Mouse (Mus musculus): Measurements from ENCODE around the gene Mark4. TPM values are rescaled to one million over a fixed set of nuclear protein-coding genes. Genes with fewer than 3 reads are reported as not detected.

Mark4 gene
- polyA plus RNA-seq, 1 experiment from 2014 or later = 5.2 TPM

DNA sequence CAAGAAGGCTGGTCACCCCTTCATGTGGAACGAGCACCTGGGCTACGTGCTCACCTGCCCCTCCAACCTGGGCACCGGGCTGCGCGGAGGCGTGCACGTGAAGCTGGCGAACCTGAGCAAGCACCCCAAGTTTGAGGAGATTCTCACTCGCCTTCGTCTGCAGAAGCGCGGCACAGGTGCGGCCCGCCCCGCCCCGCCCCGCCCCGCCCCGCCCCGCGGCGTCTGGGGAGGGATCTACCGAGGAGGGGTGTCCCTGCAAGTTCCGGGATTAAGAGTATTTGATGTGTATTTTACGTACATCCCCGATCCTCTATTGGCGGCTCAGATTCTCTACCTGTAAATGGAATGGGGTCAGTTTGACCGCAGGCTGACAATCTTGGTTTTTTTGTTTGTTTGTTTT lies 38.5 kb downstream of the Mark4 start:
- H3K9me3 ChIP-seq (ENCODE audit: control insufficient read depth, low read length) = no peaks in the 10 kb centered on the region
- H3K4me2 ChIP-seq (ENCODE audit: low read depth, low read length) = peak overlapping the region; percentile 24
- peaks cover 12% of the 10 kb centered on the region for H3K27me3 ChIP-seq (ENCODE audit: control insufficient read depth, insufficient read depth, low read depth, low read length)
- no peak for ATAC-seq (ENCODE audit: low read depth)
- H3K36me3 ChIP-seq (ENCODE audit: control insufficient read depth, insufficient read depth, low read length) = 0 out of 2 replicates have a peak, but pooled peaks cover 3% of the 10 kb centered on the region
- WGBS = 7% methylated on average over 28 of the region's 28 CpGs
- no peak overlapping the region; the same call in 1 of the 2 replicates for H3K4me3 ChIP-seq (ENCODE audit: low read length)
- no peak overlapping the region for H3K9ac ChIP-seq (ENCODE audit: low read length)
- no peaks in the 10 kb centered on the region; the same call in 1 of the 2 replicates for H3K4me1 ChIP-seq (replicated peaks; ENCODE audit: control insufficient read depth, insufficient read depth, low read length)
- H3K27ac ChIP-seq (ENCODE audit: low read length) = no peak overlapping the region

DNA sequence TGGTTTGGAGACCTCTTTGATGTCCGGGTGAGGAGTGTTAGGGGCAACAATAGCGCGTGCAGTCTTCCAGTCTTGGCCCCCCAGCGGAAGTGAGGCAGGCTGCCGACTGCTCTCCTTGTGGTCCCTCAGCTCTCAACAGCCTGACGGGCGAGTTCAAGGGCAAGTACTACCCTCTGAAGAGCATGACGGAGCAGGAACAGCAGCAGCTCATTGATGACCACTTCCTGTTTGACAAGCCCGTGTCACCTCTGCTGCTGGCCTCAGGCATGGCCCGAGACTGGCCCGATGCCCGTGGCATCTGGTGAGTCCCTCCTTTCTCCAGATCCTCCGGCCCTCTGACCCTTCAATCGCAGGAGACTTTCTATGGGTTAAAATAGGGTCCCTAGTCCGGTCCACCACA lies 42.0 kb downstream of the Mark4 start:
- no peaks in the 10 kb centered on the region; the same call in 1 of the 2 replicates for H3K4me1 ChIP-seq (replicated peaks; ENCODE audit: control insufficient read depth, insufficient read depth, low read length)
- no peak overlapping the region for H3K27ac ChIP-seq (ENCODE audit: low read length)
- H3K4me3 ChIP-seq (ENCODE audit: low read length) = no peak overlapping the region
- H3K27me3 ChIP-seq (ENCODE audit: control insufficient read depth, insufficient read depth, low read depth, low read length) = peaks cover 12% of the 10 kb centered on the region
- H3K9me3 ChIP-seq (ENCODE audit: control insufficient read depth, low read length) = 0 out of 2 replicates have a peak, but pooled peaks cover 3% of the 10 kb centered on the region
- H3K4me2 ChIP-seq (ENCODE audit: low read depth, low read length) = no peak overlapping the region
- H3K9ac ChIP-seq (ENCODE audit: low read length) = no peak overlapping the region
- ATAC-seq (ENCODE audit: low read depth) = no peak
- H3K36me3 ChIP-seq (ENCODE audit: control insufficient read depth, insufficient read depth, low read length) = no peaks in the 10 kb centered on the region
- WGBS = 38% methylated on average over 15 of the region's 15 CpGs

DNA sequence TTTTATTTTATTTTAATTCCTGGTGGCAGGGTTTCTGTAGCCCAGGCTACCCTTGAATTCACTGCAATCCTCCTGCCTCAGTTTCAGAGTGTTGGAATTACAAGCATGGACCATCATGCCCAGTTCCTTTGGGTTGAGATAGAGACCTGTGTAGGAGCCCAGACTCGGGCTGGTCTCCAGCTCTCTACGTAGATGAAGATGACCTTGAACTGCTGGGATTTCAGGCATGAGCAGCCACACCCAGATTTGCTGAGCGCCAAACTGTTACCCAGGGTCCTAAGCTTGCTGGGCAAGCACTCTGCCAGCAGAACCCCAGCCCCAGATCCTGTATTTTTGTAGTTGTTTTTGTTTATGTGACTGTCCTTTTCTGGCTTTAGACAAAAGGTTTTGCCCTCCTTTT lies 45.1 kb downstream of the Mark4 start:
- ATAC-seq (ENCODE audit: low read depth) = no peak
- Histone ChIP-seq H3K9ac (ENCODE audit: low read length) (no peak overlapping the region), H3K4me3 (ENCODE audit: low read length) (no peak overlapping the region), H3K36me3 (ENCODE audit: control insufficient read depth, insufficient read depth, low read length) (no peaks in the 10 kb centered on the region), H3K4me1 (replicated peaks; ENCODE audit: control insufficient read depth, insufficient read depth, low read length) (no peaks in the 10 kb centered on the region), H3K27me3 (ENCODE audit: control insufficient read depth, insufficient read depth, low read depth, low read length) (peaks cover 2% of the 10 kb centered on the region; the same call in 1 of the 2 replicates), H3K9me3 (ENCODE audit: control insufficient read depth, low read length) (0 out of 2 replicates have a peak, but pooled peaks cover 3% of the 10 kb centered on the region), H3K4me2 (ENCODE audit: low read depth, low read length) (no peak overlapping the region), H3K27ac (ENCODE audit: low read length) (no peak overlapping the region)
- 86% methylated on average over 3 of the region's 3 CpGs for WGBS

DNA sequence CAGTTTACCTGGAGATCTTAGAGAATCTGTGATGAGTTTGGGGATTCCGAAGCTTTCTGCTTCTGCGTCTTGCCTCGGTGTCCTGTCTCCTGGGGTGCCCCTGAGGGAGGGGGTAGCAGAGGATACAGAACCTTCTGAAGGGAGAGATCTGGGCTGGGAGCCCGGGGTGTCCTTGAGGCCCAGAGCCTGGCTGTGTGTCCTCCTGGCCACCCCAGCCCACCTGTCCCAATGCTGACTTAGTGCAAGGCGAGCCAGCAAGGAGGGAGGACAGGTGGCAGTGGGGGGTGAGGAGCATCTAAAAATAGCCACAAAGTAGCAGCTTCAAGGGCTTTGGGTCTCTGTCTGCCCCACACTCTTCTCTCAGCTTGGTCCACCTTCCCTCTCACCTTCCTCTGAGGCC lies 46.8 kb downstream of the Mark4 start:
- Histone ChIP-seq H3K4me2 (ENCODE audit: low read depth, low read length) (no peak overlapping the region), H3K27me3 (ENCODE audit: control insufficient read depth, insufficient read depth, low read depth, low read length) (no peaks in the 10 kb centered on the region), H3K4me1 (replicated peaks; ENCODE audit: control insufficient read depth, insufficient read depth, low read length) (no peaks in the 10 kb centered on the region), H3K9ac (ENCODE audit: low read length) (no peak overlapping the region), H3K27ac (ENCODE audit: low read length) (no peak overlapping the region), H3K36me3 (ENCODE audit: control insufficient read depth, insufficient read depth, low read length) (no peaks in the 10 kb centered on the region), H3K4me3 (ENCODE audit: low read length) (no peak overlapping the region), H3K9me3 (ENCODE audit: control insufficient read depth, low read length) (0 out of 2 replicates have a peak, but pooled peaks cover 3% of the 10 kb centered on the region)
- no peak for ATAC-seq (ENCODE audit: low read depth)
- WGBS = 66% methylated on average over 5 of the region's 5 CpGs

DNA sequence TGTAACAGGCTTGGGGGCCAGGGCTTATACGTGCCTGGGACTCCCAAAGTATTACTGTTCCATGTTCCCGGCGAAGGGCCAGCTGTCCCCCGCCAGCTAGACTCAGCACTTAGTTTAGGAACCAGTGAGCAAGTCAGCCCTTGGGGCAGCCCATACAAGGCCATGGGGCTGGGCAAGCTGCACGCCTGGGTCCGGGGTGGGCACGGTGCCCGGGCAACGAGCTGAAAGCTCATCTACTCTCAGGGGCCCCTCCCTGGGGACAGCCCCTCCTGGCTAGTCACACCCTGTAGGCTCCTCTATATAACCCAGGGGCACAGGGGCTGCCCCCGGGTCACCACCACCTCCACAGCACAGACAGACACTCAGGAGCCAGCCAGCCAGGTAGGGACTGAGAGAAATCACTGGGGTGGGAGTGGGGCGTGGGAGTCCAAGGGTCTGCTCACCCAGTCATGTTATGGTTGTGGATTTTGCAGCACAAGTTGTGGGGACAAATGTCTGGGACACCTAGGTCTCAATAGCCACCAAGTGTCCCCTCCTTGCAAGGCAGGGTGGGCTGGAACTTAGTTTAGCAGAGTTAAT lies 47.8 kb downstream of the Mark4 start:
- no peak overlapping the region for H3K27ac ChIP-seq (ENCODE audit: low read length)
- peak; percentile 23; the same call in 1 of the 2 replicates for ATAC-seq (ENCODE audit: low read depth)
- H3K27me3 ChIP-seq (ENCODE audit: control insufficient read depth, insufficient read depth, low read depth, low read length) = no peaks in the 10 kb centered on the region
- H3K36me3 ChIP-seq (ENCODE audit: control insufficient read depth, insufficient read depth, low read length) = no peaks in the 10 kb centered on the region
- no peaks in the 10 kb centered on the region for H3K4me1 ChIP-seq (replicated peaks; ENCODE audit: control insufficient read depth, insufficient read depth, low read length)
- WGBS = 65% methylated on average over 11 of the region's 11 CpGs
- H3K4me3 ChIP-seq (ENCODE audit: low read length) = no peak overlapping the region
- no peak overlapping the region for H3K4me2 ChIP-seq (ENCODE audit: low read depth, low read length)
- H3K9ac ChIP-seq (ENCODE audit: low read length) = no peak overlapping the region
- 0 out of 2 replicates have a peak, but pooled peaks cover 3% of the 10 kb centered on the region for H3K9me3 ChIP-seq (ENCODE audit: control insufficient read depth, low read length)

DNA sequence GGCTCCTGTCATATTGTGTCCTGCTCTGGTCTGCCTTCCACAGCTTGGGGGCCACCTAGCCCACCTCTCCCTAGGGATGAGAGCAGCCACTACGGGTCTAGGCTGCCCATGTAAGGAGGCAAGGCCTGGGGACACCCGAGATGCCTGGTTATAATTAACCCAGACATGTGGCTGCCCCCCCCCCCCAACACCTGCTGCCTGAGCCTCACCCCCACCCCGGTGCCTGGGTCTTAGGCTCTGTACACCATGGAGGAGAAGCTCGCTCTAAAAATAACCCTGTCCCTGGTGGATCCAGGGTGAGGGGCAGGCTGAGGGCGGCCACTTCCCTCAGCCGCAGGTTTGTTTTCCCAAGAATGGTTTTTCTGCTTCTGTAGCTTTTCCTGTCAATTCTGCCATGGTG lies 48.9 kb downstream of the Mark4 start:
- ATAC-seq (ENCODE audit: low read depth) = no peak
- H3K4me1 ChIP-seq (replicated peaks; ENCODE audit: control insufficient read depth, insufficient read depth, low read length) = no peaks in the 10 kb centered on the region
- 0 out of 2 replicates have a peak, but pooled peaks cover 3% of the 10 kb centered on the region for H3K9me3 ChIP-seq (ENCODE audit: control insufficient read depth, low read length)
- H3K4me3 ChIP-seq (ENCODE audit: low read length) = no peak overlapping the region
- peaks cover 7% of the 10 kb centered on the region for H3K27me3 ChIP-seq (ENCODE audit: control insufficient read depth, insufficient read depth, low read depth, low read length)
- no peak overlapping the region for H3K4me2 ChIP-seq (ENCODE audit: low read depth, low read length)
- H3K36me3 ChIP-seq (ENCODE audit: control insufficient read depth, insufficient read depth, low read length) = no peaks in the 10 kb centered on the region
- H3K9ac ChIP-seq (ENCODE audit: low read length) = no peak overlapping the region
- WGBS = 45% methylated on average over 6 of the region's 6 CpGs
- no peak overlapping the region for H3K27ac ChIP-seq (ENCODE audit: low read length)

DNA sequence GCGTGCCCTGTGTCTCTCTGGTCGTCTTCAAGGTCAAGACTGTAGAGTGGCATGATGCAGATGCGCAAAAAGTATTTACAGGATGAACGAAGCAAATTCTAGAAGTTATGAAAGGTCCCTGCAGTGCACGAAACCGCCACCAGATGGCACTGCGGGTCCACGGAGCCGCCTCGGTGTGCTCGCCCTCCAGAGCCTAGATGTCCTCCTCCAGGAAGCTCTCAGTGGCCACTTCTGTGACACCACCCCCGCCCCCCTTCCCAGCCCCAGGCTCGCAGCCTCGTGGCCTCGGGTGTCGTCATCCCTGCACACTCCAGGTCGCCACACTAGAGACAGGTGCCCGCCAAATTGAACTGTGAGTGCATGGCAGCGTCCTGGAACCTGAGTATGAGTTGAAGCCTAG lies 53.2 kb downstream of the Mark4 start:
- WGBS = 2% methylated on average over 19 of the region's 19 CpGs
- H3K9me3 ChIP-seq (ENCODE audit: control insufficient read depth, low read length) = no peaks in the 10 kb centered on the region
- peak; percentile 61 for ATAC-seq (ENCODE audit: low read depth)
- H3K9ac ChIP-seq (ENCODE audit: low read length) = no peak overlapping the region
- no peaks in the 10 kb centered on the region for H3K36me3 ChIP-seq (ENCODE audit: control insufficient read depth, insufficient read depth, low read length)
- H3K4me3 ChIP-seq (ENCODE audit: low read length) = 0 out of 2 replicates have a peak overlapping the region, but pooled peaks have one; percentile 14
- no peaks in the 10 kb centered on the region; the same call in 1 of the 2 replicates for H3K4me1 ChIP-seq (replicated peaks; ENCODE audit: control insufficient read depth, insufficient read depth, low read length)
- no peak overlapping the region for H3K27ac ChIP-seq (ENCODE audit: low read length)
- H3K27me3 ChIP-seq (ENCODE audit: control insufficient read depth, insufficient read depth, low read depth, low read length) = peaks cover 30% of the 10 kb centered on the region
- peak overlapping the region; percentile 43; the same call in 1 of the 2 replicates for H3K4me2 ChIP-seq (ENCODE audit: low read depth, low read length)

DNA sequence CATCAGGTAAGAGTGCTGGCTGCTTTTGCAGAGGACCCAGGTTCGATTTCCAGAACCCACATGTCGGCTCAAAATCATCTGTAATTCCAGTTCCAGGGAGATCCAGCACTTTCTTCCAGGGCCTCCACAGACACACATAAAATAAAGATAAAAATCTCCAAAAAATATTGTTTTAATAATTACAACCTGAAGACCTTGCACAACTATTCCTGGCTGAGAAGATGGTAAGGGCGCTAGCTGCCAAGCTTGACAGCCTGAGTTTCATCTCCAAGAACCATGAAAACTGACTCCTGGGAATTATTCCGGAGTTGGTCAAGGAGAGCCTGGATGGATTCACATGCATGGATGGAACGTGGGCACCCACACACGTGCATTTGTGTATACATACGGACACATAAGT lies 54.1 kb downstream of the Mark4 start, which contains the start of gene Ckm:
Gene Ckm, plus strand, starts transcription at position 301 of the 400 bp plus-strand sequence.
- peak within 1 kb of the TSS; percentile 69 for H3K9ac ChIP-seq (ENCODE audit: low read length)
- peak within 1 kb of the TSS; percentile 70 for H3K4me3 ChIP-seq (ENCODE audit: low read length)
- no peaks in the 10 kb centered on the region for H3K36me3 ChIP-seq (ENCODE audit: control insufficient read depth, insufficient read depth, low read length)
- H3K27ac ChIP-seq (ENCODE audit: low read length) = no peak within 1 kb of the TSS
- no peak for ATAC-seq (ENCODE audit: low read depth)
- H3K4me2 ChIP-seq (ENCODE audit: low read depth, low read length) = peak within 1 kb of the TSS; percentile 95
- WGBS = 41% methylated on average over 7 of the region's 7 CpGs
- H3K27me3 ChIP-seq (ENCODE audit: control insufficient read depth, insufficient read depth, low read depth, low read length) = peaks cover 30% of the 10 kb centered on the region
- peaks cover 3% of the 10 kb centered on the region for H3K4me1 ChIP-seq (replicated peaks; ENCODE audit: control insufficient read depth, insufficient read depth, low read length)
- no peaks in the 10 kb centered on the region for H3K9me3 ChIP-seq (ENCODE audit: control insufficient read depth, low read length)

DNA sequence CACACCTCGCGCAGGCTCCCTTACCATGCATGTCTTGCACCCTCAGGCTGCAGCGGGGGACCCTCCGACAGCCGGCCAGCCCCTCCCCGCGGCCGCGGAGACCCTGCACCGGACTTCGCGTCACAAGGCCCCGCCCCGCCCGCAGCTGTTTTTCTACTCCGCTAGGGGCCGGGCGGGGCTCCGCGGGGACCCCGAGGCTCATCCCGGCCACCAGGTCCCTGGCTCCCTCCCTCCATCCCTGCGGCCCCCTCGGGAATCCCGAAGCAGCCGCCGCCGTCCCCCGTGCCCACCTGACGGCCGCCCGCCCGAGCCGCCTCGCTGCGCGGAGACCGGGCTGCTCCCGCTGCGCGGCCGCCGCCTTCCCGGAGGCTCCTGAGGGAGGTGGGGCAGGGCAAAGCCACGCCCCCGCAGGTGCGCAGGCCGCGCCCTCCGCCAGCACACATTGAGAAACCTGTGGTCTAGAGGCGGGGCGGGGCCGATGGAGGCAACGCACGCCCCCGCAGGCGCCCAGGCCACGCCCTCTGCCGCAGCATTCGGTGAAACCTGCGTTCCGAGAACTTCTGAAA lies 54.8 kb downstream of the Mark4 start, which contains the start of gene Klc3:
Gene Klc3, minus strand, starts transcription at position 374 of the 566 bp plus-strand sequence.
- WGBS = under 1% methylated on average over 60 of the region's 62 CpGs
- Histone ChIP-seq H3K9me3 (ENCODE audit: control insufficient read depth, low read length) (no peaks in the 10 kb centered on the region), H3K9ac (ENCODE audit: low read length) (peak within 1 kb of the TSS; percentile 69), H3K4me1 (replicated peaks; ENCODE audit: control insufficient read depth, insufficient read depth, low read length) (peaks cover 3% of the 10 kb centered on the region), H3K4me3 (ENCODE audit: low read length) (peak within 1 kb of the TSS; percentile 70), H3K36me3 (ENCODE audit: control insufficient read depth, insufficient read depth, low read length) (no peaks in the 10 kb centered on the region), H3K27me3 (ENCODE audit: control insufficient read depth, insufficient read depth, low read depth, low read length) (peaks cover 30% of the 10 kb centered on the region), H3K27ac (ENCODE audit: low read length) (no peak within 1 kb of the TSS), H3K4me2 (ENCODE audit: low read depth, low read length) (peak within 1 kb of the TSS; percentile 95)
- ATAC-seq (ENCODE audit: low read depth) = peak; percentile 79

Measured in lung, embryonic 16.5 days (tissue).